Mouse (Mus musculus): ENCODE data around the gene Pknox2. TPM values are rescaled to one million over a fixed set of nuclear protein-coding genes. Genes with fewer than 3 reads are reported as not detected.

The Pknox2 gene
- total RNA-seq, 2 experiments from 2014 or later: 29.3 to 41.2 TPM

GRCm38 (mm10) chr9:36950271-36951132 is 196.7 kb downstream of the Pknox2 start:
- DNase-seq (ENCODE audit: extremely low spot score in 1 of 2, low spot score in 1 of 2): no peak

- no peak for DNase-seq (ENCODE audit: extremely low spot score in 1 of 2, low spot score in 1 of 2)
Observed at GRCm38 (mm10) chr9:36948181-36948580, 199.0 kb downstream of the Pknox2 start.

DNA sequence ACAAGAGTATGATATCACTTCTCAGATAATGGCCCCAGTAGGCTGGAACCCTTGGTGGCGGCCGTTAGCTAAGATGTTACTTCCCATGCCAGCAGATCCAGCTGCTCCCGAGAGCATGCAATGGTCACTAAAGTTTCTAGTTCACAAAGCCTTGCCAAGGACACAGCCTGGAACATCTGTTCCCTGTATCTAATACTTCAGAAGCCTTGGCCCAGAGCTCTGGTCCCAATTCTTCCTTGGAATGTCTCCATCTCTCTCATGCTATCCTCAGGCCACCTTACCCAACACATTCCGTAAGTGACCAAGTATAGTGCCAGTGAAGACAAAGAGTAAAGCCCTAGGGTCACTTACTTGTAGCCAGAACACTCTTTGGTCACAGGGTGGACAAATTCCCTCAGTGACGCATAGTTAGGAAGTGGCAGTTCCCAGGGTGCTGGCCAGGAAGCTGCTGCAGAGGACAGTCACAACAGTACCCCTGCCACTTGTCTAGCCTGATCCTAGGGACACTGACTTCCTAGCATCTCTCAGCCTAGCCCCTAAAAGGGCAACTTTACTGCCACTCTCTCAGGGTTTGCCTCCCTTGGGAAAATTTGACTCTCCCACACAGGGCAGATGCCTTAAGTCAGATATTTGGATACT is 200.0 kb downstream of the Pknox2 start:
- no peak for DNase-seq (ENCODE audit: extremely low spot score in 1 of 2, low spot score in 1 of 2)

GRCm38 (mm10) chr9:36944843-36945242 is 202.4 kb downstream of the Pknox2 start:
- no peak for DNase-seq (ENCODE audit: extremely low spot score in 1 of 2, low spot score in 1 of 2)

DNA sequence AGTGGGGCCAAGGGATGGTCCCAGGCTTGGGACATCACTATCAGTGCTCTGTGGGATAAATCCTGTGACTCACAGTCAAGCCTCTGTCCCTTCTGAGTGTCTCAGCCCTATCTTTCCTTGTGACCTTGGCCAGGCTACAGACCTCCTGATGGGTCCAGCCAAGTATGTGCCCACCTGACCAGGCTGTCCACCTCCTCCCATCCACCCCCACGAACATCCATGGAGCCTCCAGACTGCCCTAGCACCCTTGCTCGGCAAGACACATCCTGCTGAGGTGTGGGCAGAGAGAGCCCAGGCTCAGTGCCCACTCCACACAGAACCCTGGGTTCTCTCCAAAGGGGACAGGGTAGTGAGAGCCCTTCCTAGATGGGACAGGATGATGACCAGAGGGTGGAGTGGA is 204.6 kb downstream of the Pknox2 start:
- no peak for DNase-seq (ENCODE audit: extremely low spot score in 1 of 2, low spot score in 1 of 2)

- DNase-seq (ENCODE audit: extremely low spot score in 1 of 2, low spot score in 1 of 2): no peak
Observed at GRCm38 (mm10) chr9:36942131-36942530, 205.1 kb downstream of the Pknox2 start.

DNA sequence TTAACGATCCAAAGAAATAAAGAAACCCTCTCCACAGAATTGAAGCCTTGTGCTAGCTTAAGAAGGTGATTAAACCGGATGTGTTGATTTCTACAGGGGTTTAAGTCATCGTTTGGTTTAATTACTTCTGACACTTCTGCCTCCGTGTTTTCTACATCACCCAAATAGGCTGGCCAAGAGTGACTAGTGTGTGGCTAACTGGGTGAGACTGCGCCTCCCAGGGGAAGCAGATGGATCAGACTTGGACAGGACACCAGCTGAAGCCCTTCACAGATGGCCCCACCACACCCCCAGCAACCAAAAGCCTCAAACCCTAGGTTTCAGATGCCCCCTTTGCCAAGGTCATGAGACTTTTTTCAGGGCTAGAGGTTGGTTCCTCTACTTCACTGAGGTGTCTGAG is 205.6 kb downstream of the Pknox2 start:
- DNase-seq (ENCODE audit: extremely low spot score in 1 of 2, low spot score in 1 of 2): no peak

DNA sequence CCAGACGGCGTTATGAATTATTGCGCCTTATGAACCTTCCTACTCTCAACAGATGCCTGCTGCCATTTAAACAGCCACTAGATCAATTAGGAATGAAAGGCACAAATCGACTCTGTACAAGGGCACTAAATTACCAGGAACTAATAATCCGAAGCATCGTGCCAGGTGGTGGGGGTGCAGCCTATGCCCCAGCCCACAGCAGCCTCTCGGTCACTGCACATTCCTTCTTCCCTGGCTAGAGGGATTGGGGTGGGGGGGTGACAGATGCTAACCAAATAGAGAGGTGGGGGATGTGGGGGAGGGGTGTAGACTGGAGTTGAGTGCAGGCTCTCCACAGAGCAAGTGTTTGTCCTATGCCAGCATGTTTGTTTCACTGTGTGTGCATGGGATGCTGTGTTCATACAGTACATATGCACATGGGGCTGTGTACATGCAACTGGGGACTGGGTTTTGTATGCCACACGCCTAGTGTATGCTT is 208.6 kb downstream of the Pknox2 start:
- no peak for DNase-seq (ENCODE audit: extremely low spot score in 1 of 2, low spot score in 1 of 2)

DNA sequence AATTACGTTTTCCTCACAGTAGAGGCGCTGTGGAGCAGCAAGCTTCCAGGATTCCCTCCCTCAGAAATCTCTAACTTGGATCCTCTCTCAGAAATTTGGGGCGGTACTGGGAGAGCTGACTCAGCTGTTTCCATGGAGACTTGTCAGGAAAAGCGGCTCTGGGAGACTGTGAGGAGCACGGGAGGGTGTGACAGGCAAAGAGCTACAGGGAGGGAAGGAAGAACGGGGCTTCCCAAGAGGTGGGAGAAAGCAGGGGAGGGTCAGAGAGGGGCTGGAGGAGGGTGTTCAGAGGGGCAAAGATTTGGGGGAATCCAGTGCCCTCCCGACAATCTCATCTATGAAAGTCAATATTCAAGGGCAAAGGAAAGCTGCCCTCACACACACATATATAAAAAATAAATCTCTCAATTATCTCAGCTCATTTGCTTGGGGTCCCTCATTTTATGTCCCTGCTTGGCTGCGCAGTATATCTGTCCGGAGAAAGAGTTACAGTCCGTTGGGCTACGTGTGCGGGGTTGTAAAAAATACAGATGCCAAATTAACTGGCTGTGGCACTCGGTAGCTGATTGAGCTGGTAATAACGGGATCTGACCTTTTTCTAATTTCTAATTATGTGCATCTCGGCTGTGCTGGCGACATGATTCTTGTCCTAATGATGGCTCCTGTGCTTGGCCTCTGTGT is 213.3 kb downstream of the Pknox2 start:
- peak in 1 of 2 experiments; percentile 62 for DNase-seq (ENCODE audit: extremely low spot score in 1 of 2, low spot score in 1 of 2)

DNA sequence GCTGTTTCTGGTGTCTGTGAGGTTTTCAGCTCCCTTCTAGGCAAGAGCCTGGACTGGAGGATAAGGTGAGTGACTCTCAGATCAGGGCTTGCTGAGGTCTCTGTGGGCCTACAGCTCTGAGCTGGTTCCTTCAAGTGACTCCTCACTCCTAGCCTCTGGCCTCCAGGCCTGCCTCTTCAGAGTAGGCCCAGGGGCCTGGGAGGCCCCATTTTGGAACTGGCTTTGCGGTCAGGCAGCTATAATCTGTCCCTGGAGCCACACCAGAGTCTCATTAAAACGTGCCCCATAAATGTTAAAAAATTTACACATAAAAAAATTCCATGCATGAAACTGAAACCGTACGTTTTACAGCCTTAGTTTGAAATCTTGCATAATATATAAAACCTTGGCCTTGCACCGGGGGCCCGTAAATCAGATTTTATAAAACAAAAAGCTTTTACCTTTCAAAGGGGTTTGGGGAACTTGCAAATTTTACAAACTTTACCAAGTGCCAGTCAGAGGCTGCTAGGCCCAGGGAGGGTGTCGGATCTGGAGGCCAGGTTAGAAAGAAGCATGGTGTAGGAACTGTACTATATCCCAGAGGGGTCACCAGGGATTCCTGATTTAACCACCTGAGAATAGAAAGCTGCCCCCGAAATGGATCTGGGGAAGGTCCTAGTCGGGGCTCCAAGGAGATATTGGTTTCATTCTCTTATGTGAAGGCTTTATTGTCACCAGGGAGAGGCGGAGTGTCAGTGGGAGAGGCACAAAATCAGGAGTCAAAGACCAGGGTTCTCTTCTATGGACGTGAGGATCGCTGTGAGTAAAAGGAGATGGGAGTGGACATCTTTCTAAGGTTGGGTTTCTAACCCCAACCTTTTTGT is 214.0 kb downstream of the Pknox2 start:
- no peak for DNase-seq (ENCODE audit: extremely low spot score in 1 of 2, low spot score in 1 of 2)

GRCm38 (mm10) chr9:36931657-36932056 is 215.6 kb downstream of the Pknox2 start:
- no peak for DNase-seq (ENCODE audit: extremely low spot score in 1 of 2, low spot score in 1 of 2)

DNA sequence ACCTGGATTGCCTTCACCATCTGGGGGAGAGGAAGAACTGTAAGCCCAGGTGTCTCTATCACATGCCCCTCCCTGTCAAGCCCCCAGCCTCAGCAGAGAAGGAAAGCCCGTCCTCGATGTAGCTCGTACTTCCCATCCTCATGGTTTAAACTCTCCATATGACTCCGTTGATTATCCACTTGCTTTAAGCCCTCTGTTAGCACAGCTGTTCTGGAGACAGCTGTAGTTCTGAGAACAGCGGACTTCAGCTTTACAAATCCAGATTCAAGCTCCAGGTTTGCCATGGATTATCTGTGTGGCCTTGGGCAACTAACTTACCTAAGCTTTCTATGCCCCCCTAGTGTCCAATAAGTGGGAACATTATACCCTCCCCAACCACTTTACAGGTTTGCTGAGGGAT is 223.5 kb downstream of the Pknox2 start:
- no peak for DNase-seq (ENCODE audit: extremely low spot score in 1 of 2, low spot score in 1 of 2)

- DNase-seq (ENCODE audit: extremely low spot score in 1 of 2, low spot score in 1 of 2): peak in 1 of 2 experiments; percentile 37
Observed at GRCm38 (mm10) chr9:36921718-36922415, 225.3 kb downstream of the Pknox2 start.

DNA sequence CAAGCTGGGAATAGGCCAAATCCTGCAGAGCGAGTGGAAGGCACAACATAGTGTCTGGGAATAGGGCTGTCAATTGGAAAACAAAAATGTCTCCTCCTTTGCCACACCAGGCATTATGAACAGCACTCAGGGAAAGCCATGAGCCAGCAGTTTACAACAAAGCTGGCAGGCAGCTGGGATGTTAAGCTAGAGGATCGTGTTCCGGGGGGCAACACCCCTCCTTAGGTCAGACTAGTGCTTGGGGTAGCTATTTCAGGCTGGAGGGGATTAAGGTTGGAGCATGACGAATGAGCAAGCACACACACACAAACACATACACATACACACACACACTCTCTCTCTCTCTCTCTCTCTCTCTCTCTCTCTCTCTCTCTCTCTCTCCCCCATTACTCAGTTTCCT is 227.7 kb downstream of the Pknox2 start:
- DNase-seq (ENCODE audit: extremely low spot score in 1 of 2, low spot score in 1 of 2): no peak

GRCm38 (mm10) chr9:36918582-36918981 is 228.6 kb downstream of the Pknox2 start:
- no peak for DNase-seq (ENCODE audit: extremely low spot score in 1 of 2, low spot score in 1 of 2)

DNA sequence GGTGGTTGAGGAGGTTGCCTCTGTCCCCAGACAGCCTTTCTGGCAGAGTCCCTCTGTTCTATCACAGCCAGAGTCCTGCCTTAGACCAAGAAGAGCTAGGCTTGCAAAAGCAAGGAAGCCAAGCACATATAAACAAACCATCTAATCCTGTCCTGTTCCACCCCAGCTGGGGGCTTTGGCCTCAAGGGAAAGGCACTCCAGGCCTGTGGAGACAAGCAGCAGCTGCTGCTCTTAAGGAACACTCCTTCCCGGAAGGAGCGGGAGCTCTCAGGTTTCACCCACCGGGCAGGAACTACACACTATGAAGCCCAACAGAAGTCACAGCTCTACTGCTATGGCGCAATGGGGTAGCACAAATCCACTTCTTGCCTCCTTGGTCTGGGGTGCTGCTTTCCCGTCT is 230.3 kb downstream of the Pknox2 start:
- no peak for DNase-seq (ENCODE audit: extremely low spot score in 1 of 2, low spot score in 1 of 2)

DNA sequence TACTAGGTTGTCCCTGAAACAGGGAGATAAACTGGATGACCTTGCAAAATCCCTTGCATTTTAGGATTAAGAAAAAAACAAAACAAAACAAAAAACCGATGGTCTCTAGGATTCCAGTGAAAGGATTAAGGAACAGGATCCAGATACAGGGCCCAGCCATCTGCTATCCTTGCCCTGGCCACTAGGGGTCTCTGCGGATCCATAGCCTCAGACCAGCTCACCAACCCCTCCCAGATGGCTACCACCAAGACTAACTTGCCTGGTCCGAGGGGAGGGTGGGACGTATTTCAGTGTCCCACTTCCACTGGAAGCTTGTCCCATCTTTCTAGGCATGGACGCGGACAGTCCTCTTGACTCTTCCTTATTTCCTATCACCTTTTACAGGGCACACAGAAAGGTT is 230.8 kb downstream of the Pknox2 start:
- peak; percentile 73 to 87 for DNase-seq (ENCODE audit: extremely low spot score in 1 of 2, low spot score in 1 of 2)

- no peak for DNase-seq (ENCODE audit: extremely low spot score in 1 of 2, low spot score in 1 of 2)
Observed at GRCm38 (mm10) chr9:36905452-36905851, 241.8 kb downstream of the Pknox2 start.

- no peak for DNase-seq (ENCODE audit: extremely low spot score in 1 of 2, low spot score in 1 of 2)
Observed at GRCm38 (mm10) chr9:36900464-36900863, 246.7 kb downstream of the Pknox2 start.

DNA sequence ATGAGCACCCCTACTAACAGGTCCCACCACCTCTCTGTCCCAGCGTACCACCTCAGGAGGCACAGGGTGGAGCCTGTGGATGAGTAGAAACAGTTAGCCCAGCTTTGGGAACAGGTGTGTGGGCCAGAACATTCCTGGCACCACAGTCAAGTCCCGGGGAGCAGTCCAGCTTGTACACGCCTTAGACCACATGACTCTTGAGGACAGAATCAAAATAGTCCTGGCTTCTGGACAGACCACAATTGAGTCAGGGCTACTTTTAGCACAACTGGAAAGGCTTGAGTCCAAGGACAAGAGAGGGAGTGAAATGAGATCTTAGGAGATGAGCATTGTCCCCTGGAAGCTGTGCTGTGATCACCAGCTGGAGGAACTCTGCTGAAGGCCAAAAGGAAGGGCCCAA is 248.6 kb downstream of the Pknox2 start:
- no peak for DNase-seq (ENCODE audit: extremely low spot score in 1 of 2, low spot score in 1 of 2)

Data from layer of hippocampus, postnatal 25 days (tissue).